Mouse (Mus musculus): ENCODE results near the gene Nxf1. TPM values are rescaled to one million over a fixed set of nuclear protein-coding genes. Genes with fewer than 3 reads are reported as not detected.
"Not testable (repeated sequence)": the region's sequence is repeated elsewhere in the genome, so short reads cannot be mapped to it uniquely, and the experiment has no call there.

Gene Nxf1
- polyA plus RNA-seq, 1 experiment: 174 TPM

- H3K4me3 ChIP-seq (ENCODE audit: control insufficient read depth, low read depth, low read length): no peak overlapping the region
- TF ChIP-seq CTCF (IDR thresholded peaks at IDR 0.05; ENCODE audit: control insufficient read depth, insufficient read depth, insufficient replicate concordance, low read depth, low read length) (no peak), POLR2A (IDR thresholded peaks at IDR 0.05; ENCODE audit: control insufficient read depth, low read depth, low read length) (no peak)
Observed at GRCm38 (mm10) chr19:8726609-8727390, 30.1 kb upstream of the Nxf1 start.

GRCm38 (mm10) chr19:8727495-8728114, 29.3 kb upstream of the Nxf1 start:
- Histone ChIP-seq H3K27ac (ENCODE audit: control insufficient read depth, insufficient read depth, low read depth, low read length) (no peak overlapping the region), H3K4me1 (ENCODE audit: control insufficient read depth, insufficient read depth, low read length) (no peaks in the 10 kb centered on the region; the same call in 1 of the 2 replicates), H3K36me3 (ENCODE audit: control insufficient read depth, insufficient read depth, low read length) (peaks cover 1% of the 10 kb centered on the region), H3K27me3 (ENCODE audit: control insufficient read depth, insufficient read depth, low read length) (no peaks in the 10 kb centered on the region), H3K4me3 (ENCODE audit: control insufficient read depth, low read depth, low read length) (no peak overlapping the region)
- TF ChIP-seq CTCF (IDR thresholded peaks at IDR 0.05; ENCODE audit: control insufficient read depth, insufficient read depth, insufficient replicate concordance, low read depth, low read length) (no peak), POLR2A (IDR thresholded peaks at IDR 0.05; ENCODE audit: control insufficient read depth, low read depth, low read length) (no peak)

More at GRCm38 (mm10) chr19:8726609-8727390, 30.1 kb upstream of the Nxf1 start:
- no peaks in the 10 kb centered on the region; the same call in 1 of the 2 replicates for H3K4me1 ChIP-seq (ENCODE audit: control insufficient read depth, insufficient read depth, low read length)
- H3K27ac ChIP-seq (ENCODE audit: control insufficient read depth, insufficient read depth, low read depth, low read length): no peak overlapping the region
- H3K36me3 ChIP-seq (ENCODE audit: control insufficient read depth, insufficient read depth, low read length): peaks cover 1% of the 10 kb centered on the region
- H3K27me3 ChIP-seq (ENCODE audit: control insufficient read depth, insufficient read depth, low read length): no peaks in the 10 kb centered on the region

GRCm38 (mm10) chr19:8728335-8729099, 28.4 kb upstream of the Nxf1 start:
- not testable (repeated sequence) for H3K4me1 ChIP-seq (ENCODE audit: control insufficient read depth, insufficient read depth, low read length); H3K4me3 ChIP-seq (ENCODE audit: control insufficient read depth, low read depth, low read length); H3K27ac ChIP-seq (ENCODE audit: control insufficient read depth, insufficient read depth, low read depth, low read length); H3K27me3 ChIP-seq (ENCODE audit: control insufficient read depth, insufficient read depth, low read length); H3K36me3 ChIP-seq (ENCODE audit: control insufficient read depth, insufficient read depth, low read length)

GRCm38 (mm10) chr19:8734334-8734733, 22.5 kb upstream of the Nxf1 start:
- no peaks in the 10 kb centered on the region; the same call in 1 of the 2 replicates for H3K36me3 ChIP-seq (ENCODE audit: control insufficient read depth, insufficient read depth, low read length)
- H3K4me1 ChIP-seq (ENCODE audit: control insufficient read depth, insufficient read depth, low read length): no peaks in the 10 kb centered on the region
- H3K27ac ChIP-seq (ENCODE audit: control insufficient read depth, insufficient read depth, low read depth, low read length): no peak overlapping the region
- TF ChIP-seq POLR2A (IDR thresholded peaks at IDR 0.05; ENCODE audit: control insufficient read depth, low read depth, low read length) (no peak), CTCF (IDR thresholded peaks at IDR 0.05; ENCODE audit: control insufficient read depth, insufficient read depth, insufficient replicate concordance, low read depth, low read length) (no peak)
- H3K4me3 ChIP-seq (ENCODE audit: control insufficient read depth, low read depth, low read length): no peak overlapping the region
- H3K27me3 ChIP-seq (ENCODE audit: control insufficient read depth, insufficient read depth, low read length): no peaks in the 10 kb centered on the region

GRCm38 (mm10) chr19:8735389-8736159, 21.3 kb upstream of the Nxf1 start, which contains the start of gene Wdr74:
Gene Wdr74 (plus strand): TSS chr19:8735827.
- TF ChIP-seq POLR2A (IDR thresholded peaks at IDR 0.05; ENCODE audit: control insufficient read depth, low read depth, low read length) (peak; percentile 91), CTCF (IDR thresholded peaks at IDR 0.05; ENCODE audit: control insufficient read depth, insufficient read depth, insufficient replicate concordance, low read depth, low read length) (no peak)
- peak within 1 kb of the TSS; percentile 90 for H3K4me3 ChIP-seq (ENCODE audit: control insufficient read depth, low read depth, low read length)
- no peaks in the 10 kb centered on the region; the same call in 1 of the 2 replicates for H3K36me3 ChIP-seq (ENCODE audit: control insufficient read depth, insufficient read depth, low read length)
- no peaks in the 10 kb centered on the region for H3K27me3 ChIP-seq (ENCODE audit: control insufficient read depth, insufficient read depth, low read length)
- peak within 1 kb of the TSS; percentile 97 for H3K27ac ChIP-seq (ENCODE audit: control insufficient read depth, insufficient read depth, low read depth, low read length)
- H3K4me1 ChIP-seq (ENCODE audit: control insufficient read depth, insufficient read depth, low read length): peaks cover 3% of the 10 kb centered on the region

GRCm38 (mm10) chr19:8736160-8736467, 20.8 kb upstream of the Nxf1 start:
- H3K4me3 ChIP-seq (ENCODE audit: control insufficient read depth, low read depth, low read length): peak overlapping the region; percentile 90
- H3K36me3 ChIP-seq (ENCODE audit: control insufficient read depth, insufficient read depth, low read length): no peaks in the 10 kb centered on the region; the same call in 1 of the 2 replicates
- no peaks in the 10 kb centered on the region for H3K27me3 ChIP-seq (ENCODE audit: control insufficient read depth, insufficient read depth, low read length)
- peak overlapping the region; percentile 46 for H3K27ac ChIP-seq (ENCODE audit: control insufficient read depth, insufficient read depth, low read depth, low read length)
- TF ChIP-seq POLR2A (IDR thresholded peaks at IDR 0.05; ENCODE audit: control insufficient read depth, low read depth, low read length) (no peak), CTCF (IDR thresholded peaks at IDR 0.05; ENCODE audit: control insufficient read depth, insufficient read depth, insufficient replicate concordance, low read depth, low read length) (no peak)
- H3K4me1 ChIP-seq (ENCODE audit: control insufficient read depth, insufficient read depth, low read length): peaks cover 8% of the 10 kb centered on the region
